Mouse (Mus musculus) cerebellum, adult 11 months (tissue): ENCODE data around the gene Rasal3.

Experiments used
- DNase-seq: peaks from one replicate; pipeline ENCODE4 v3.0.0; 2022

Gene Rasal3

GRCm38 (mm10) chr17:32353696-32354095 lies 49.7 kb downstream of the Rasal3 start:
- DNase-seq: peak; percentile 67

GRCm38 (mm10) chr17:32351726-32352125 lies 51.7 kb downstream of the Rasal3 start:
- no peak for DNase-seq

GRCm38 (mm10) chr17:32351269-32351668 lies 52.1 kb downstream of the Rasal3 start:
- no peak for DNase-seq

GRCm38 (mm10) chr17:32350382-32350983 lies 52.9 kb downstream of the Rasal3 start, which contains the start of gene Akap8l:
Gene Akap8l, minus strand, starts transcription at chr17:32350607.
- peak; percentile 97 for DNase-seq

GRCm38 (mm10) chr17:32349851-32350381 lies 53.5 kb downstream of the Rasal3 start:
- DNase-seq: no peak

GRCm38 (mm10) chr17:32349037-32349732 lies 54.2 kb downstream of the Rasal3 start:
- no peak for DNase-seq

GRCm38 (mm10) chr17:32348406-32348805 lies 55.0 kb downstream of the Rasal3 start:
- no peak for DNase-seq

DNA sequence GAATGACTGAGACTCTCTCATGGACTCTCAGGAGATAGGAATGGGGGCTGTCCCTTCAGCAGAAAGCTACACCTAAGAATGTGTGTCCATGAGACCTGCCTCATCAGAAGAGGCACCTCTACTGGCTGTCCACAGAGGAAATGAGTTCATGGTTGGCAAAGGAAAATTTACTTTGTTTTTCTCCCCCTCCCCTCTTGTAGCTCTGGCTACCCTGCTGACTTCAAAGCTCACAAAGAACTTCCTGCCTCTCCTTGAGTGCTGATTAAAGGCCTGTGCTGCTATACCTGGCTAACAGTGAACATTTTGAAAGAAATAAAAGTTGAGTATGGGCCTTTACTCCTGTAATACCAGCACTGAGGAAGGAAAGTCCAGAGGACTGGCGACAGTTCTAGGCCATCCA lies 62.3 kb downstream of the Rasal3 start:
- no peak for DNase-seq
